Mouse (Mus musculus) left cerebral cortex, postnatal 14 days (tissue): Measurements from ENCODE around the gene Tas2r130. TPM values are rescaled to one million over a fixed set of nuclear protein-coding genes. Genes with fewer than 3 reads are reported as not detected.
"Not testable (repeated sequence)": the region's sequence is repeated elsewhere in the genome, so short reads cannot be mapped to it uniquely, and the experiment has no call there.

Source experiments
- DNase-seq, 2 experiments: peaks; one replicate each; pipeline ENCODE4 v3.0.0; 2021 to 2022; ENCODE audit warnings: low spot score in 2 of 2, mixed read lengths in 1 of 2
- intact Hi-C: fragments of 180-260 bp; cut with DNase I; formaldehyde crosslinking; loops from one replicate; pipeline ENCODE4 v1.15.1; 2025
- long read RNA-seq, 2 experiments: library from polyadenylated mRNA; stranded (forward); transcript quantifications; one replicate each; pipeline ENCODE4 v2.0.0; 2021
- total RNA-seq, 2 experiments: library from RNA; stranded (reverse); gene quantifications; 2 replicates each; pipeline ENCODE4 v1.2.3; 2021

The Tas2r130 gene
- not detected for total RNA-seq
- long read RNA-seq, experiment 1, result 0 reads
- long read RNA-seq, experiment 2, result 0 reads

GRCm38 (mm10) chr6:131630812-131631211 lies at the start of gene Tas2r130:
Gene Tas2r130, minus strand, starts transcription at chr6:131630912.
- DNase-seq, result no peak
- intact Hi-C loops, result no loop called here

GRCm38 (mm10) chr6:131678786-131679185 lies 48.1 kb upstream of the Tas2r130 start, which contains the start of gene Tas2r106:
Gene Tas2r106, minus strand, starts transcription at chr6:131678886.
- no peak for DNase-seq

GRCm38 (mm10) chr6:131660049-131660448 lies 29.3 kb upstream of the Tas2r130 start, which contains the start of gene Tas2r107:
Gene Tas2r107, minus strand, starts transcription at chr6:131660149.
- intact Hi-C loops, result no loop called here
- DNase-seq, result no peak

More at GRCm38 (mm10) chr6:131678786-131679185, 48.1 kb upstream of the Tas2r130 start, which contains the start of gene Tas2r106:
- intact Hi-C loops, result no loop called here

- DNase-seq, intact Hi-C loops: not testable (repeated sequence)
Observed at GRCm38 (mm10) chr6:131609956-131610355, 20.8 kb downstream of the Tas2r130 start.

- intact Hi-C loops, result no loop called here
Observed at GRCm38 (mm10) chr6:131604821-131605220, 25.9 kb downstream of the Tas2r130 start.

More at GRCm38 (mm10) chr6:131604821-131605220, 25.9 kb downstream of the Tas2r130 start:
- DNase-seq, result no peak

Other genes starting within 250 kb of the Tas2r130 start
- gene Ybx3, start 242.4 kb downstream of the Tas2r130 start, total RNA-seq, result 10 to 100 TPM; 72.4 to 73.6 TPM
- not detected for gene 5430401F13Rik, start 144.5 kb downstream of the Tas2r130 start, total RNA-seq
- not detected for gene Gm6619, start 144.5 kb downstream of the Tas2r130 start, total RNA-seq
- not detected for gene Tas2r107, start 29.2 kb upstream of the Tas2r130 start, total RNA-seq
- not detected for gene Tas2r106, start 48.0 kb upstream of the Tas2r130 start, total RNA-seq
- not detected for gene Tas2r104, start 54.8 kb upstream of the Tas2r130 start, total RNA-seq
- not detected for gene Tas2r105, start 56.6 kb upstream of the Tas2r130 start, total RNA-seq
- gene Tas2r114, start 59.2 kb upstream of the Tas2r130 start, total RNA-seq, result not detected